Mouse (Mus musculus) intestine, embryonic 14.5 days (tissue): ENCODE results near the gene Rps26. TPM values are rescaled to one million over a fixed set of nuclear protein-coding genes. Genes with fewer than 3 reads are reported as not detected.

Experiments used
- ATAC-seq: fragments of 200-750 bp; cut with Nextera tagmentation; replicated peaks from 2 replicates; pipeline ENCODE4 v1.8.0; 2017; ENCODE audit warnings: low read depth, moderate number of reproducible peaks, moderate TSS enrichment, moderate library complexity; ENCODE audit not compliant: low FRiP score, low TSS enrichment
- DNase-seq: peaks from one replicate; pipeline ENCODE4 v3.0.0-alpha.2; 2018; ENCODE audit warnings: low spot score
- H3K27ac ChIP-seq: fragments of 300-500 bp; sonication (generic); 2 replicates; pipeline ENCODE4 v1.5.1; 2014; ENCODE audit warnings: low read depth, mild to moderate bottlenecking, control low read depth
- H3K27me3 ChIP-seq: fragments of 300-500 bp; sonication (generic); replicated peaks from 2 replicates; pipeline ENCODE4 v1.6.1; 2014; ENCODE audit warnings: low read length, control low read depth; ENCODE audit not compliant: control insufficient read depth, insufficient read depth
- H3K36me3 ChIP-seq: fragments of 300-500 bp; sonication (generic); 2 replicates; pipeline ENCODE4 v1.6.1; 2014; ENCODE audit warnings: low read length, control low read depth; ENCODE audit not compliant: control insufficient read depth, insufficient read depth
- H3K4me1 ChIP-seq: fragments of 300-500 bp; sonication (generic); replicated peaks from 2 replicates; pipeline ENCODE4 v1.6.1; 2014; ENCODE audit warnings: low read length, control low read depth, mixed read lengths; ENCODE audit not compliant: control insufficient read depth, insufficient read depth
- H3K4me2 ChIP-seq: fragments of 300-500 bp; sonication (generic); 2 replicates; pipeline ENCODE4 v1.6.1; 2014; ENCODE audit warnings: low read length
- H3K4me3 ChIP-seq: fragments of 300-500 bp; sonication (generic); 2 replicates; pipeline ENCODE4 v1.5.1; 2014; ENCODE audit warnings: low read depth, low read length, control low read depth, mixed read lengths
- H3K9ac ChIP-seq: fragments of 300-500 bp; sonication (generic); 2 replicates; pipeline ENCODE4 v1.6.1; 2014; ENCODE audit warnings: mild to moderate bottlenecking, low read length
- H3K9me3 ChIP-seq: fragments of 300-500 bp; sonication (generic); 2 replicates; pipeline ENCODE4 v1.6.1; 2016; ENCODE audit warnings: low read length, control low read depth; ENCODE audit not compliant: control insufficient read depth
- WGBS: fragments of 180-500 bp; shearing (Covaris S2); extraction: QIAGEN DNeasy Blood & Tissue Kit; methylation state at CpG from one replicate; pipeline ENCODE4 v1.1.7; 2014; 5-methylcytosine and 5-hydroxymethylcytosine counted together
- polyA plus RNA-seq: library from polyadenylated mRNA; unstranded; fragments of >200 nt; fragmentation: Nextera tagmentation; extraction: Ambion mirVana; gene quantifications from 2 replicates; pipeline ENCODE4 v1.2.1, GENCODE M21; 2014

The Rps26 gene
- polyA plus RNA-seq, 1 experiment from 2014 or later, result 1,163 TPM

DNA sequence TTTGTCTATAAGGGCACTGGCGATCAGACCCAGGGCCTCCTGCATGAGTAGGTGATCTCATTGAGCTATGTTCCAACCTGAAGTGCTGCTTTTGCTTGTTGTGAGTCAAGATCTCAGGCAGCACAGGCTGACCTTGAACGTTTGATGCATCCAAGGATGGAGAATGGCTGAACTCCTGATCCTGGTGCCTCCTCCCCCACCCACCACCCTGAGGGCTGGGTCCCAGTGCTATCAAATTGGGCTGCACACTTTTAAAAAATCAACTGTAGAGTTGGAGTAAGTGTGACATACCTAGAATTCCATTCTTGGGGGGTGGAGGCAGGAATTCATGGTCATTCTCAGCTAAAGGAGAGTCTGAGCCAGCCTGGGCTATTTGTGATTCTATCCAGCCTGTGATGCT lies 20.1 kb downstream of the Rps26 start:
- ATAC-seq, result no peak
- Histone ChIP-seq H3K4me3 (no peak overlapping the region), H3K9me3 (no peaks in the 10 kb centered on the region), H3K27me3 (no peaks in the 10 kb centered on the region), H3K4me2 (no peak overlapping the region), H3K36me3 (no peaks in the 10 kb centered on the region), H3K27ac (no peak overlapping the region), H3K4me1 (no peaks in the 10 kb centered on the region), H3K9ac (no peak overlapping the region)
- WGBS, result 34% methylated on average over 2 of the region's 2 CpGs
- DNase-seq, result no peak

DNA sequence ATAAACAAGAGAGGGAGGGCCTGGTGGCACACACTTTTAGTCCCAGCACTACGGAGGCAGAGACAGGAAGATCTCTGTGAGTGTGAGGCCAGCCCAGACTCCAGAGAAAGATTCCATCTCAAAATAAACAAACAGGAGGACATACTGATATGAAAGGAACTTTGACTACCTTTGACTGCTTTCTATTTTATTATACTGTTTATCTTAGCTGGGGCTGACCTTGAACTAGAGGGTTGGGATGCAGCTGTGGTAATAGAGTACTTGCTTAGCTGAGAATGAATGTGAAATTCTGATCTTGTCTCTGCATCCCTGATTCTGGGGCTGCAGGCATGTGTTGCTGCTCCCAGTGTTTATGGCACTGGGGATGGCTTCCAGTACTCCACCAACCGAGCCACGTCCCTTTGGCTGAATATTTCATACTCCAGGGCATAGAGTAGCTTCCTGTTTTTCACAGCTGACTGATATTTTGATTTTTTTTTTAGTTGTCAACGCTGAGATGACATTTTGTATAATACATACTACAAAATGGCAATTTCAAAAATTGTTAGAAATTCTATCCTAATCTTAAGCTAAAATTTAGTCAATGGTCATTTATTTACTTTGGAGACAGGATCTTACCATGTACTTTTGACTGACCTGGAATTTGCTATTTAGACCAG lies 23.9 kb downstream of the Rps26 start:
- ATAC-seq (no peak), DNase-seq (no peak)
- no peaks in the 10 kb centered on the region for H3K27me3 ChIP-seq
- H3K36me3 ChIP-seq, result no peaks in the 10 kb centered on the region
- WGBS, result 64% methylated on average over 4 of the region's 4 CpGs
- no peak overlapping the region for H3K4me2 ChIP-seq
- no peak overlapping the region for H3K27ac ChIP-seq
- H3K4me1 ChIP-seq, result no peaks in the 10 kb centered on the region
- H3K9ac ChIP-seq, result no peak overlapping the region
- no peaks in the 10 kb centered on the region for H3K9me3 ChIP-seq
- no peak overlapping the region for H3K4me3 ChIP-seq

DNA sequence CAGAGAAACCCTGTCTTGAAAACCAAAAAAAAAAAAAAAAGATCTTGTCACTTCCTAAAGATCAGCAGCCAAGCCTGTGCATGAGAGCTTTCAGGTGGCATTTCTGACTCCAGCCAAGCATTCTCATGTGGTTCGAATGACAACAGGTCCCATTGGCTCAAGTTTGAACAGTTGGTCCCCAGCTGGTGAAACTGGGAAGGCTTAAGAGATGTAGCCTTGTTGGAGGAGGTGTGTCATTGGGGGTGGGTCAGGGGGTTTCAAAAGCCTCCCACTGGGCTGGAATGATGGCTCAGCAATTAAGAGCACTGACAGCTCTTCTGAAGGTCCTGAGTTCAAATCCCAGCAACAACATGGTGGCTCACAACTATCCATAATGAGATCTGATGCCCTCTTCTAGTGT lies 25.0 kb downstream of the Rps26 start:
- Histone ChIP-seq H3K9me3 (no peaks in the 10 kb centered on the region), H3K27ac (no peak overlapping the region), H3K36me3 (no peaks in the 10 kb centered on the region), H3K4me2 (no peak overlapping the region), H3K4me1 (no peaks in the 10 kb centered on the region), H3K9ac (no peak overlapping the region), H3K4me3 (no peak overlapping the region), H3K27me3 (no peaks in the 10 kb centered on the region)
- 90% methylated on average over 1 of the region's 1 CpGs for WGBS
- DNase-seq (no peak), ATAC-seq (no peak)

DNA sequence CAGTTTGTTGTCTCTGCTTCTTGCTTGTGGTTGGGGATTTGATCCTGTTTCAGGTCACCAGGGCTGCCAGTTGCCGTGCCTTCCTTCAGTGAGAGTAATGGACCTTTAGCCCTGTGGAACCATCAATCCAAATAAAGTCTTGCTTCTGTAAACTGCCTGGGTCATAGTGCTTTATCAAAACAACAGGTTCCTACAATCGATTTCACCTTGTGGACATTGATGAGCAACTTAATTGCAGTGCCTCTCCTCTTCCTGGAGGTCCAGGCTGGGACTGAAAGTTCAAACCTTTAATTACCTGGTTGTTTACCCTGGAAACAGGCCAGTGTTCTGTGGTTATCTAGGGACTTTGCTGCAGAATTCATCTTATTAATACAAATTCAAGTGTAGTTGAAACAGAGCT lies 28.1 kb downstream of the Rps26 start:
- no peaks in the 10 kb centered on the region for H3K9me3 ChIP-seq
- no peak for DNase-seq
- H3K36me3 ChIP-seq, result no peaks in the 10 kb centered on the region
- no peak overlapping the region for H3K4me3 ChIP-seq
- no peak overlapping the region for H3K27ac ChIP-seq
- H3K27me3 ChIP-seq, result no peaks in the 10 kb centered on the region
- H3K4me2 ChIP-seq, result no peak overlapping the region
- ATAC-seq, result no peak
- no peaks in the 10 kb centered on the region for H3K4me1 ChIP-seq
- H3K9ac ChIP-seq, result no peak overlapping the region
- 12% methylated on average over 2 of the region's 2 CpGs for WGBS

DNA sequence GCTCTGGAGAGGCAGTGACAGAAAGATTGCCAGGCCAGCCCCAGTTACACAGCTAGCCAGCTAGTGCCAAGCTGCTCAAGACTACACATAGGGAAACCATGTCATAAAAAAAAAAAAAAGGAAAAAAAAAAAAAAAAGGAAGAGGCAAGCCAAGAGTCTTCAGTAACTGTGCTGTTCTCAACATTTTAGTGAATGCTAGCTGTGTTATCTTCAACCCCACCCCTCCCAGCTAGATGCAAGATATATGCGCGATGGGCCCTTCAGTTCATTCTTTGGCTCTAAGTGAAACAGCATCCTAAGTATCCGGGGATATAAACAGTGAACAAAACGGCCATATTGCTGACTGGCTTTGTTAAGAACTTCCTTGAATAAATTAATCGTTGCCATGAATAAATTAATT lies 33.8 kb downstream of the Rps26 start:
- Histone ChIP-seq H3K4me2 (no peak overlapping the region), H3K36me3 (no peaks in the 10 kb centered on the region), H3K9me3 (no peaks in the 10 kb centered on the region), H3K27ac (no peak overlapping the region), H3K4me3 (no peak overlapping the region), H3K27me3 (peaks cover 19% of the 10 kb centered on the region), H3K9ac (no peak overlapping the region), H3K4me1 (0 out of 2 replicates have a peak, but pooled peaks cover 3% of the 10 kb centered on the region)
- DNase-seq (no peak), ATAC-seq (no peak)
- 79% methylated on average over 5 of the region's 5 CpGs for WGBS

DNA sequence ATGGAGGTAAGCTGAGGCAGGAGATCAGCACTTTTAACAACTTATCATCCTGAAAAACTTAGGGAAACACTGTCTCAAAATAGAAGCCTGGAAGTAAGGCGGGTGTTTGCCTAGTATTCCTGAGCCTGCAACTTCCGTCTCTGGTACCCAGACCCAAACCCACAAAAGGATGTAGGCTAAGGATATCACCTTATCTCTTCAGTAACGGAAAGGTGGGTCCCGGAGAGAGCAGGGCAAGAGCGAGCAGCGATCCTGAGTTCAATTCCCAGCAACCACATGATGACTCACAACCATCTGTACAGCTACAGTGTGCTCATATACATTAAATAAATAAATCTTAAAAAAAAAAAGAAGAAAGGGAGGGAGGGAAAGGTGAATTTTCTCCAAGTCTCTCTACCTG lies 35.1 kb downstream of the Rps26 start:
- ATAC-seq, result no peak
- Histone ChIP-seq H3K4me1 (0 out of 2 replicates have a peak, but pooled peaks cover 3% of the 10 kb centered on the region), H3K4me2 (no peak overlapping the region), H3K27me3 (peaks cover 32% of the 10 kb centered on the region), H3K9ac (no peak overlapping the region), H3K27ac (no peak overlapping the region), H3K36me3 (no peaks in the 10 kb centered on the region), H3K9me3 (no peaks in the 10 kb centered on the region), H3K4me3 (no peak overlapping the region)
- DNase-seq, result no peak
- WGBS, result 81% methylated on average over 6 of the region's 6 CpGs

DNA sequence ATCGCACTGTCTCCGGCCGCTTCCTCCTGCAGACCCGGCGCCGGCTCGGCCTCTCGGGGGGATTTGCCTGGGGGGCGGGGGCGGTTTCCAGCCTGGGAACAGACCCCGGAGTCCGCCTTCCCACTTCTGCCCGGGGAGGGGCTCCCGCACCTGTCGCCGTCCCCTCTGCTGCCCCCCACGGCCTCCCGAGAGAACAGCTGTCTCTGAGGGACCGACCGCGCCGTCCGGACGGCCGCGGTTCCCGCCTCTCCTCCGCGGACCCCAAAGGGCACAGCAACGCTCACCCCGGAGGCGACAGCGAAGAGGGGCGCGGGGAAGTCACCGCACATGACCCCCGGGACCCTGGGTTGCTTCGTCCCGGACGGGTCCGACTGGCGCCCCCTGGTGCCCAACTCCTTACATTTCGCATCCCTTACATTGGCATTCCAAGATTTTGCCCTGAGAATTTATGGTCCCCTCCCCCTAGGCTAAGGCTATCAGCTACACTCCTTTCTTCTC lies 36.3 kb downstream of the Rps26 start:
- Histone ChIP-seq H3K36me3 (no peaks in the 10 kb centered on the region), H3K27ac (peak overlapping the region; percentile 82), H3K4me3 (peak overlapping the region; percentile 57), H3K4me2 (peak overlapping the region; percentile 91), H3K9ac (peak overlapping the region; percentile 53), H3K4me1 (0 out of 2 replicates have a peak, but pooled peaks cover 3% of the 10 kb centered on the region), H3K9me3 (no peaks in the 10 kb centered on the region), H3K27me3 (peaks cover 37% of the 10 kb centered on the region)
- WGBS, result under 1% methylated on average over 43 of the region's 43 CpGs
- ATAC-seq (peak; percentile 29), DNase-seq (peak; percentile 91)

DNA sequence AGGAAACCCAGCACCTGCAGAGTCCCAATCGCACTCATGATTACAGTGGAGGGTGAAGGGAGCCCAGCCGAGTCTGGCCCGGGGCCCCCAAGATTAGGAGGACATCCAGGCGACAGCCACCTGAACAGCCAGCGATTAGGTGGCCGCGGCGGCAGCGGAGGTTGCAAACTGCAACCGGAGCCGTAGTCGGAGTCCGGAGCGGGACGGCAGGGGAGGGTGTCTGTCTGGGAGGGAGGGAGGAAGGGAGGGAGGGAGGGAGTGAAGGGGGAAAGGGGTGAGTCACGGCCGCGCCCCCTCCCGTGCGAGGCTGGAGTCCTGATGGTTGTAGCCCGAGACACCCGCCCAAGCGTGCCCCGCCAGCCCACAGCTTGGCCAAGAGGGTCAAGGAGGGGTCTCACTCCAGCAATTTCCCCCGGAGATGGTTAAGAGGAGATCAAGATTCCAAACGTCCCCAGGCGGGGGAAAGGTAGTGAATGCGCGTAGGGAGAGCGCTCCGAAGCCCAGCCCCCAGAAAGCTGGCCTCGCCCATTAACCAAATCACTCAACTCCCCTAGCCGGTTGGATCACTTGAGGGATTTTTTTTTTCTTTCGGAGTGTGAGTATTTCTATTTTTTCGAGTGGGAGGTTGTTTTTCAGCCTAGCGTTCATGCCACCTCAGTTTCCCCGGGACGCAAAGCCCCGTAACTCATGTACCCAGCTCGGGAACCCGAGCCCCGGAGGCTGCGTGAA lies 36.9 kb downstream of the Rps26 start, which contains the start of gene Erbb3:
TSS of gene Erbb3 (minus strand) at position 189 of the 729 bp plus-strand sequence.
- Histone ChIP-seq H3K36me3 (no peaks in the 10 kb centered on the region), H3K4me2 (peak within 1 kb of the TSS; percentile 91), H3K9me3 (no peaks in the 10 kb centered on the region), H3K4me3 (peak within 1 kb of the TSS; percentile 57), H3K27me3 (peaks cover 37% of the 10 kb centered on the region), H3K9ac (peak within 1 kb of the TSS; percentile 55), H3K4me1 (0 out of 2 replicates have a peak, but pooled peaks cover 3% of the 10 kb centered on the region), H3K27ac (peak within 1 kb of the TSS; percentile 82)
- DNase-seq (peak; percentile 90), ATAC-seq (peak; percentile 77)
- WGBS, result 0% methylated on average over 42 of the region's 43 CpGs
